9 mouse cellular contexts compared by ENCODE assay signal in the genomic region with DNA sequence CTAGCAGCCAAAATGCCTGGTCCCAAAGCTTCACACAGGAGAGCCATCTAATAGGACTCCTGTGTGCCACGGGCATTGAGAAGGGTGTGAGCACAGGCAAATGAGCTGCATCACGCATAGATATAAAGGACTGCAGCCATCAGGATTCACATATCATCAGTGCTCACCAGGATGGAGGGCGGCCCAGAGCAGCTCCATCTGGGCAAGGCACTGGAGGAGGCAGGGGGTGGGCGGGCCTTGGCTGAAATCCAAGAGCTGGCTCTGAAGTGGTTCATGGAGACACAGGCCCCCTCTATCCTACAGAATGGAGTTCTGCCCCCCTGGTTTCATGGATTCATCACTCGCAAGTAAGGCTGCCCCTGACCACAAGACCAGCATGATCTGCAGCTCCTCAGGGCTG. TPM values are rescaled to one million over a fixed set of nuclear protein-coding genes. Genes with fewer than 3 reads are reported as not detected.
DNase-seq lines count a peak whose midpoint lies in the region; ATAC-seq lines count a peak whose summit lies in the region.
"Had no signal": no experiment of that assay in that cellular context is flagged by ENCODE, and none has a peak within 500 bp of the region (broad histone marks: within the 10 kb centered on the region; RNA-seq: fewer than 3 reads in every experiment).

No protein-coding gene starts in this region.

- no peak overlapping the region for H3K4me3 ChIP-seq in midbrain, embryonic 13.5 days (replicated peaks)
- no peak overlapping the region for H3K4me3 ChIP-seq in midbrain, embryonic 11.5 days (ENCODE audit: low read depth, low read length)
- H3K4me3 ChIP-seq in embryonic facial prominence, embryonic 14.5 days (ENCODE audit: low read depth, low read length): no peak overlapping the region
- H3K4me3 ChIP-seq in intestine, embryonic 15.5 days (replicated peaks): no peak overlapping the region
- H3K4me3 ChIP-seq: heart, embryonic 13.5 days had no signal

- peaks cover 16% of the 10 kb centered on the region for H3K4me1 ChIP-seq in midbrain, embryonic 13.5 days (replicated peaks)
- H3K4me1 ChIP-seq in midbrain, embryonic 11.5 days (ENCODE audit: control insufficient read depth, insufficient read depth, low read length): no peaks in the 10 kb centered on the region
- peaks cover 8% of the 10 kb centered on the region; the same call in 1 of the 2 replicates for H3K4me1 ChIP-seq in embryonic facial prominence, embryonic 14.5 days (ENCODE audit: control insufficient read depth, insufficient read depth, low read length)
- no peaks in the 10 kb centered on the region for H3K4me1 ChIP-seq in intestine, embryonic 15.5 days (replicated peaks)

- DNase-seq in midbrain, embryonic 11.5 days (ENCODE audit: low spot score, missing footprints): no peak
- peak; percentile 49 for DNase-seq in embryonic facial prominence, embryonic 14.5 days (ENCODE audit: low spot score)
- peak; percentile 77 to 79 for DNase-seq in layer of hippocampus, adult 8-10 months (ENCODE audit: low spot score in 2 of 2)
- peak; percentile 32 for DNase-seq in retina, postnatal 7 days (ENCODE audit: low read depth, low spot score)
- DNase-seq in c-Kit-positive CD71-positive TER-119-positive erythroid progenitor cells, embryonic 14.5 days (ENCODE audit: low spot score): no peak
- no peak for DNase-seq in lung, postnatal 14 days

- WGBS in midbrain, embryonic 13.5 days: 54% methylated on average over 5 of the region's 5 CpGs
- WGBS in midbrain, embryonic 11.5 days: 72% methylated on average over 5 of the region's 5 CpGs
- WGBS in embryonic facial prominence, embryonic 14.5 days: 54% methylated on average over 5 of the region's 5 CpGs
- WGBS in intestine, embryonic 15.5 days: 63% methylated on average over 5 of the region's 5 CpGs

- no peaks in the 10 kb centered on the region for H3K27me3 ChIP-seq in midbrain, embryonic 13.5 days
- no peaks in the 10 kb centered on the region; the same call in 1 of the 2 replicates for H3K27me3 ChIP-seq in midbrain, embryonic 11.5 days (ENCODE audit: control insufficient read depth, insufficient read depth, low read length)
- no peaks in the 10 kb centered on the region for H3K27me3 ChIP-seq in embryonic facial prominence, embryonic 14.5 days (replicated peaks; ENCODE audit: control insufficient read depth, insufficient read depth, low read length)
- H3K27me3 ChIP-seq in intestine, embryonic 15.5 days (replicated peaks): no peaks in the 10 kb centered on the region

- H3K4me2 ChIP-seq in midbrain, embryonic 13.5 days (replicated peaks): no peak overlapping the region
- H3K4me2 ChIP-seq in midbrain, embryonic 11.5 days: no peak overlapping the region
- H3K4me2 ChIP-seq in embryonic facial prominence, embryonic 14.5 days (ENCODE audit: low read depth, low read length): no peak overlapping the region
- no peak overlapping the region for H3K4me2 ChIP-seq in intestine, embryonic 15.5 days (replicated peaks)
- H3K4me2 ChIP-seq: heart, embryonic 13.5 days had no signal

- ATAC-seq in midbrain, embryonic 13.5 days: peak; percentile 82
- ATAC-seq in midbrain, embryonic 11.5 days (ENCODE audit: low FRiP score): no peak
- ATAC-seq in embryonic facial prominence, embryonic 14.5 days (ENCODE audit: low read depth): peak; percentile 57
- ATAC-seq in intestine, embryonic 15.5 days: no peak

- H3K27ac ChIP-seq in midbrain, embryonic 13.5 days: peak overlapping the region; percentile 72
- no peak overlapping the region for H3K27ac ChIP-seq in midbrain, embryonic 11.5 days (ENCODE audit: low read depth, low read length)
- H3K27ac ChIP-seq in embryonic facial prominence, embryonic 14.5 days (replicated peaks; ENCODE audit: low read depth, low read length): no peak overlapping the region
- H3K27ac ChIP-seq in intestine, embryonic 15.5 days: no peak overlapping the region
- H3K27ac ChIP-seq: heart, embryonic 13.5 days had no signal

- no peak overlapping the region; the same call in 1 of the 2 replicates for H3K9ac ChIP-seq in midbrain, embryonic 13.5 days (replicated peaks)
- H3K9ac ChIP-seq in midbrain, embryonic 11.5 days (ENCODE audit: low read length): no peak overlapping the region
- H3K9ac ChIP-seq in embryonic facial prominence, embryonic 14.5 days (ENCODE audit: low read depth, low read length): no peak overlapping the region
- H3K9ac ChIP-seq in intestine, embryonic 15.5 days: no peak overlapping the region
- H3K9ac ChIP-seq: heart, embryonic 13.5 days had no signal

- no peaks in the 10 kb centered on the region for H3K36me3 ChIP-seq in midbrain, embryonic 13.5 days
- no peaks in the 10 kb centered on the region for H3K36me3 ChIP-seq in midbrain, embryonic 11.5 days (ENCODE audit: control insufficient read depth, insufficient read depth, low read length)
- no peaks in the 10 kb centered on the region for H3K36me3 ChIP-seq in embryonic facial prominence, embryonic 14.5 days (ENCODE audit: control insufficient read depth, insufficient read depth, low read length)
- H3K36me3 ChIP-seq in intestine, embryonic 15.5 days: no peaks in the 10 kb centered on the region
- H3K36me3 ChIP-seq: heart, embryonic 13.5 days had no signal

- H3K9me3 ChIP-seq in midbrain, embryonic 13.5 days: no peaks in the 10 kb centered on the region
- no peaks in the 10 kb centered on the region for H3K9me3 ChIP-seq in midbrain, embryonic 11.5 days (ENCODE audit: control insufficient read depth, low read length)
- no peaks in the 10 kb centered on the region for H3K9me3 ChIP-seq in embryonic facial prominence, embryonic 14.5 days (ENCODE audit: control insufficient read depth, low read length)
- H3K9me3 ChIP-seq in intestine, embryonic 15.5 days: no peaks in the 10 kb centered on the region
- H3K9me3 ChIP-seq: heart, embryonic 13.5 days had no signal

RNA-seq across cellular contexts. Expression of gene Sh2d7, which starts 4.8 kb away (rescaled TPM):
- polyA plus RNA-seq in midbrain, embryonic 13.5 days (2015; fragmentation: Nextera tagmentation; extraction: Ambion mirVana): not detected in 2 replicates
- polyA plus RNA-seq in midbrain, embryonic 11.5 days (2014; fragmentation: Nextera tagmentation; extraction: Ambion mirVana): not detected in 2 replicates
- polyA plus RNA-seq in embryonic facial prominence, embryonic 14.5 days (2014; fragmentation: Nextera tagmentation; extraction: Ambion mirVana): not detected in 2 replicates
- not detected for total RNA-seq in layer of hippocampus, adult 8-10 months (2022)
- polyA plus RNA-seq in intestine, embryonic 15.5 days (2015; fragmentation: Nextera tagmentation; extraction: Ambion mirVana): not detected in 2 replicates
- polyA plus RNA-seq: heart, embryonic 13.5 days had no signal

RNA-seq across cellular contexts. Expression of gene Cib2, which starts 26.0 kb away (rescaled TPM):
- 27.8 and 28.5 TPM in 2 replicates for polyA plus RNA-seq in midbrain, embryonic 13.5 days (2015; fragmentation: Nextera tagmentation; extraction: Ambion mirVana)
- polyA plus RNA-seq in midbrain, embryonic 11.5 days (2014; fragmentation: Nextera tagmentation; extraction: Ambion mirVana): 16.8 and 17.9 TPM in 2 replicates
- polyA plus RNA-seq in embryonic facial prominence, embryonic 14.5 days (2014; fragmentation: Nextera tagmentation; extraction: Ambion mirVana): 18.8 and 22.4 TPM in 2 replicates
- 10 to 100 TPM; 22.5 to 25.8 (median 24.4) TPM for total RNA-seq in layer of hippocampus, adult 8-10 months (2022)
- 9.4 and 9.9 TPM in 2 replicates for polyA plus RNA-seq in intestine, embryonic 15.5 days (2015; fragmentation: Nextera tagmentation; extraction: Ambion mirVana)

RNA-seq across cellular contexts. Expression of gene Dmxl2, which starts 32.5 kb away (rescaled TPM):
- 36.5 and 38.8 TPM in 2 replicates for polyA plus RNA-seq in midbrain, embryonic 13.5 days (2015; fragmentation: Nextera tagmentation; extraction: Ambion mirVana)
- 16.6 and 17.7 TPM in 2 replicates for polyA plus RNA-seq in midbrain, embryonic 11.5 days (2014; fragmentation: Nextera tagmentation; extraction: Ambion mirVana)
- polyA plus RNA-seq in embryonic facial prominence, embryonic 14.5 days (2014; fragmentation: Nextera tagmentation; extraction: Ambion mirVana): 7.7 and 8.3 TPM in 2 replicates
- total RNA-seq in layer of hippocampus, adult 8-10 months (2022): 100 to 1,000 TPM; 184 to 220 (median 198) TPM
- 4.1 and 4.4 TPM in 2 replicates for polyA plus RNA-seq in intestine, embryonic 15.5 days (2015; fragmentation: Nextera tagmentation; extraction: Ambion mirVana)

RNA-seq across cellular contexts. Expression of gene Idh3a, which starts 52.2 kb away (rescaled TPM):
- polyA plus RNA-seq in midbrain, embryonic 13.5 days (2015; fragmentation: Nextera tagmentation; extraction: Ambion mirVana): 109 and 114 TPM in 2 replicates
- polyA plus RNA-seq in midbrain, embryonic 11.5 days (2014; fragmentation: Nextera tagmentation; extraction: Ambion mirVana): 122 and 127 TPM in 2 replicates
- polyA plus RNA-seq in embryonic facial prominence, embryonic 14.5 days (2014; fragmentation: Nextera tagmentation; extraction: Ambion mirVana): 136 and 159 TPM in 2 replicates
- total RNA-seq in layer of hippocampus, adult 8-10 months (2022): 100 to 1,000 TPM; 161 to 184 (median 169) TPM
- polyA plus RNA-seq in intestine, embryonic 15.5 days (2015; fragmentation: Nextera tagmentation; extraction: Ambion mirVana): 194 and 206 TPM in 2 replicates

Comparison
In these comparisons a context has a peak if more than half of its experiments do, and no peak if none do; other contexts are left out.
1. ATAC-seq: peak in midbrain, embryonic 13.5 days (single experiment) and embryonic facial prominence, embryonic 14.5 days (single experiment); none in midbrain, embryonic 11.5 days (single experiment) and intestine, embryonic 15.5 days (single experiment).
2. DNase-seq: peak in embryonic facial prominence, embryonic 14.5 days (single experiment), layer of hippocampus, adult 8-10 months (2 of 2) and retina, postnatal 7 days (single experiment); none in midbrain, embryonic 11.5 days (single experiment), c-Kit-positive CD71-positive TER-119-positive erythroid progenitor cells, embryonic 14.5 days (single experiment) and lung, postnatal 14 days (single experiment).